Mouse (Mus musculus) ES-E14 (cell line): ENCODE measurements at regions not wholly inside any gene's neighbourhood (a gene's known extent, or its start where the extent isn't known, plus 50 kb on each side); places are given as distances from the start of the nearest gene placed in this dataset.

Source experiments
- DNase-seq: peaks from one replicate; pipeline ENCODE4 v3.0.0-alpha.2; 2013; ENCODE audit warnings: low read depth, low spot score
- H3K27ac ChIP-seq: 2 replicates; pipeline ENCODE4 v1.5.1; 2012; ENCODE audit warnings: low read depth, mild to moderate bottlenecking, low read length, moderate library complexity, mixed read lengths; ENCODE audit not compliant: poor library complexity, insufficient read depth, severe bottlenecking
- H3K36me3 ChIP-seq: 2 replicates; pipeline ENCODE4 v1.6.1; 2012; ENCODE audit warnings: mild to moderate bottlenecking, low read length, moderate library complexity, mixed read lengths; ENCODE audit not compliant: control insufficient read depth, poor library complexity, insufficient read depth, severe bottlenecking
- H3K4me1 ChIP-seq, 2 experiments: fragments of 150-350 bp in 1 of 2; sonication (generic) in 1 of 2; 2 replicates each; pipeline ENCODE4 v1.6.1; 2012; ENCODE audit warnings: low read length in 2 of 2, mild to moderate bottlenecking in 1 of 2, mixed read lengths in 1 of 2; ENCODE audit not compliant: control insufficient read depth in 2 of 2, insufficient read depth in 2 of 2, poor library complexity in 1 of 2
- H3K4me3 ChIP-seq, 2 experiments: fragments of 150-350 bp in 1 of 2; sonication (generic) in 1 of 2; 2 replicates each; pipeline ENCODE4 v1.5.1; 2012; ENCODE audit warnings: low read length in 2 of 2, low read depth in 1 of 2, mild to moderate bottlenecking in 1 of 2, mixed read lengths in 1 of 2; ENCODE audit not compliant: insufficient read depth in 1 of 2, poor library complexity in 1 of 2, severe bottlenecking in 1 of 2
- H3K9ac ChIP-seq: 2 replicates; pipeline ENCODE4 v1.6.1; 2012; ENCODE audit warnings: low read depth, mild to moderate bottlenecking, low read length, mixed read lengths; ENCODE audit not compliant: poor library complexity, insufficient read depth, severe bottlenecking
- H3K9me3 ChIP-seq: fragments of 150-350 bp; sonication (generic); 2 replicates; pipeline ENCODE4 v1.6.1; 2012; ENCODE audit warnings: low read depth, mild to moderate bottlenecking, low read length; ENCODE audit not compliant: control insufficient read depth, insufficient read depth
- CHD2 ChIP-seq: IDR thresholded peaks from 2 replicates; pipeline ENCODE4 v1.6.1; 2014; ENCODE audit warnings: mild to moderate bottlenecking, low read depth, low read length, inconsistent platforms
- HCFC1 ChIP-seq: IDR thresholded peaks from 2 replicates; pipeline ENCODE4 v1.6.1; 2012; ENCODE audit warnings: low read length, inconsistent platforms, borderline replicate concordance; ENCODE audit not compliant: insufficient read depth
- MAFK ChIP-seq: IDR thresholded peaks from 2 replicates; pipeline ENCODE4 v1.6.1; 2014; ENCODE audit warnings: mild to moderate bottlenecking, low read depth, low read length, inconsistent platforms; ENCODE audit not compliant: insufficient read depth
- ZC3H11A ChIP-seq: IDR thresholded peaks from 2 replicates; pipeline ENCODE4 v1.6.1; 2012; ENCODE audit warnings: low read depth, mild to moderate bottlenecking, inconsistent platforms, low read length, borderline replicate concordance
- ZNF384 ChIP-seq: IDR thresholded peaks from 2 replicates; pipeline ENCODE4 v1.6.1; 2012; ENCODE audit warnings: low read depth, low read length, inconsistent platforms
- in situ Hi-C, 2 experiments: fragments of 600-800 bp; cut with MboI; formaldehyde crosslinking; loops; one replicate each; pipeline ENCODE4 v1.15.1; 2025; ENCODE audit warnings: low sequenced_read_pairs in 2 of 2, inconsistent platforms in 1 of 2; ENCODE audit not compliant: unreplicated experiment in 2 of 2

DNA sequence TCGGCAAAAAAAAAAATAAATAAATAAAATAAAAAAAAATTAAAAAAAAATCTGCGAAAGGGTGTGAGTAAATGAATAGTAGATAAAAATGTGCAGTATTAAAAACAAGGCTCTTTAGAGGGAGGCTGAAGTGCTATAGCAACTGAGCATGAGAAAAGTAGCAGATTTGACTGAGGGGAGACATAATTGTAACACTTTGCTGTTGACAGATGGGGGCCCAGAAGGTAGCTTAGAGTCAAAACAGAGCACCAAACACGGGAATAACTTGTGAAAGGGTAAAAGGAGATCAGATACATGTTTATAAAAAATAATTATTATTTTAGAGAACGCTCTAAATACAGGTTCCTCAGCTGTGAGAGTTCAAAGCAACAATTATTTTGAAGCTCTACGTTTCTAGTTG, 605.1 kb downstream of the Tmem182 start:
- Histone ChIP-seq H3K36me3 (no peaks in the 10 kb centered on the region), H3K9ac (no peak overlapping the region), H3K9me3 (no peaks in the 10 kb centered on the region), H3K27ac (no peak overlapping the region), H3K4me1 (no peaks in the 10 kb centered on the region), H3K4me3 (no peak overlapping the region)
- in situ Hi-C loops = no loop called here
- TF ChIP-seq HCFC1 (no peak), ZC3H11A (no peak), CHD2 (no peak), ZNF384 (no peak), MAFK (no peak)
- no peak for DNase-seq

GRCm38 (mm10) chr1:41411641-41412040, 606.2 kb downstream of the Tmem182 start:
- no peak overlapping the region for H3K9ac ChIP-seq
- no peaks in the 10 kb centered on the region for H3K36me3 ChIP-seq
- no peak overlapping the region for H3K27ac ChIP-seq
- H3K9me3 ChIP-seq = no peaks in the 10 kb centered on the region
- no peak for DNase-seq
- in situ Hi-C loops = no loop called here
- H3K4me1 ChIP-seq = no peaks in the 10 kb centered on the region
- no peak overlapping the region for H3K4me3 ChIP-seq
- no peak for TF ChIP-seq HCFC1
- TF ChIP-seq ZC3H11A = no peak
- TF ChIP-seq MAFK = no peak
- no peak for TF ChIP-seq CHD2
- no peak for TF ChIP-seq ZNF384

GRCm38 (mm10) chr1:41412078-41412477, 606.7 kb downstream of the Tmem182 start:
- in situ Hi-C loops = no loop called here
- H3K4me3 ChIP-seq = no peak overlapping the region
- no peaks in the 10 kb centered on the region for H3K4me1 ChIP-seq

DNA sequence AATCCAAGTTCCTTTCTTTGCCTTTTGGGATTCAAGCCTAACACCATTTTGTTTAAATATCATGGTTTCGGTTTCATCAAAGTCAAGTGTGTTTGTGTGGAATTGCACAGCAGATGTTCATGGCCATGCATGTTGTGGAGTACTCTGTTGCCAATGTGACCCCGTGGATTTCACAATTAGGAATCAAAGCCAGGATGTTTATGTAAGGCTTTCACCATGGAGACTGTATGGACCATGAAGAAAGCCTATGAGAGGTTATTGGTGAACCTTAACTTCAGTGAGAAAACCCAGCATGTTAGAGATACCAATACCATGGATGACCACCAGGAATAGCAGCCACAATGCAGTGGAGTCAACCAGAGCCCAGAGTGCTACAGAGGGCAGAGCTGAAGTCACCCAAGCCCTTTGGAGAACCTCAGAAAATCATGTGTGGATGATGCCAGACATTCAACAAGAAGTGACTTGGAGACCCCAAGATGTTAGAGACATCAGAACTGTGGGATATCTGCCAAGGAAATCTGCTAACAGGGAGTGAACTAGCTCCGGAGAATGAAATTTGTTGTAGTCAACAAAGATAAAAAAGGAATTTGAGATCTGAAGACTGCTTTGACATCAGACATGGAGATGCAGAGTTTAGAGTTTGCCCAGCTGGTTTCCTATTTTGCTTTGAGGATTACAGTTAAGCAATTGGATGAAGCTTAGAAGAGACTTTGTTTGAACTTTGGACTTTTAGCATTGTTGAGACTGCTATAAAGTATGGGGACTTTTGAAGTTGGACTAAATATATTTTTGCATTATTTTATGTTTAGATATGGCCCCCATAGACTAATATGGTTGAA, 615.3 kb downstream of the Tmem182 start:
- Histone ChIP-seq H3K4me3 (no peak overlapping the region), H3K4me1 (no peaks in the 10 kb centered on the region), H3K9ac (no peak overlapping the region), H3K36me3 (no peaks in the 10 kb centered on the region), H3K9me3 (no peaks in the 10 kb centered on the region), H3K27ac (no peak overlapping the region)
- no peak for DNase-seq
- TF ChIP-seq HCFC1 (no peak), ZC3H11A (no peak), CHD2 (no peak), ZNF384 (no peak), MAFK (no peak)
- in situ Hi-C loops = no loop called here

More at GRCm38 (mm10) chr1:41412078-41412477, 606.7 kb downstream of the Tmem182 start:
- TF ChIP-seq MAFK = peak; percentile 56
- no peak for TF ChIP-seq ZC3H11A
- no peak overlapping the region for H3K9ac ChIP-seq
- no peak for DNase-seq
- H3K27ac ChIP-seq = no peak overlapping the region
- no peaks in the 10 kb centered on the region for H3K9me3 ChIP-seq
- no peaks in the 10 kb centered on the region for H3K36me3 ChIP-seq

DNA sequence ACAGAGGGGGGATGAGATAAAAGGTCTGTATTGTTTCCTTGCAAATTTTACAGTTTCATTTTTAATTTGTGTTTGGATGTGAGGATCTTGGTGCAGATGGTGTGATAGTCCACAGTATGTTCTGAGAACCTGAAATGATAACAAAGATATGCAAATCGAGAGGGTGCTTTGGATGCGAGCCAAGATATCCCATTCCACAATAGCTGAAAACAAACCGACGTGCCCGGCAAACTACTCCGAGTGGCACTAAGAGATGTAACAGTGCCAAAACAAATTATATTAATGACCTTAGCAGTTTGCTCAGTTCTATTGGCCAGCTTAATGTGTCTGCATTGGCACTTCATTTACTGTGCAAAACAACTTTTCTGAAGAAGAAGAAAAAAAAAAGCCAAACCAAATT, 622.5 kb downstream of the Tmem182 start:
- in situ Hi-C loops = no loop called here
- DNase-seq = no peak
- Histone ChIP-seq H3K4me3 (no peak overlapping the region), H3K4me1 (no peaks in the 10 kb centered on the region), H3K9me3 (no peaks in the 10 kb centered on the region), H3K36me3 (no peaks in the 10 kb centered on the region), H3K9ac (no peak overlapping the region), H3K27ac (no peak overlapping the region)
- TF ChIP-seq ZC3H11A (no peak), CHD2 (no peak), HCFC1 (no peak), ZNF384 (no peak), MAFK (no peak)
